Mouse (Mus musculus) cerebellum, adult 2 months (tissue): ENCODE data around the gene Runx2.

Experiments
- CTCF ChIP-seq: fragments of 200-500 bp; IDR thresholded peaks from 2 replicates; pipeline ENCODE4 v1.5.1; 2011; ENCODE audit warnings: low read depth, mild to moderate bottlenecking, control low read depth, low read length, moderate library complexity, borderline replicate concordance; ENCODE audit not compliant: insufficient read depth
- POLR2A ChIP-seq: fragments of 200-500 bp; IDR thresholded peaks from 2 replicates; pipeline ENCODE4 v1.6.1; 2011; ENCODE audit warnings: low read length, control low read depth, borderline replicate concordance; ENCODE audit not compliant: insufficient read depth

DNA sequence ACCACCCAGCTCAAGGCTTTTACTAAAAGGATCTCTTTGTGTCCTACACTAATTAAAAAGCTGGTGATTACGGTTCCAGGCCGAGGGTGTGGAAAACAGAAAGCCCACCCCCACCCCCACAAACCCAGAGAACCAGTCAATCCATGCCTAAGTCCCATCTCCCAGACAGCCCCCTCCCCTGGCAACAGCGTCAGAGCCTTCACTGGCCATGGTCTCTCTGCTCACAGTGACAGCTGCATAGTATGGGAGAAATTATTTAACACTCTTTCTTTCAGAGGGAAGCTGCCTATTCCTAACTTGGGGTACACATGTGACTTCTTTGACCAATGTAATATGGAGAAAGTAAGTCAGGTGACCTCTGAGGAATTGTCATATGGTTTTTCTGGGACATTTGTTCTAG lies 228.4 kb downstream of the Runx2 start:
- TF ChIP-seq CTCF (no peak), POLR2A (no peak)
